Mouse (Mus musculus): ENCODE results near the gene Gm13285. TPM values are rescaled to one million over a fixed set of nuclear protein-coding genes. Genes with fewer than 3 reads are reported as not detected.

The Gm13285 gene
- polyA plus RNA-seq, 1 experiment from 2014 or later, result not detected

Other genes starting within 250 kb of the Gm13285 start
- gene Ifna15, start 241.4 kb upstream of the Gm13285 start, polyA plus RNA-seq (2014; fragmentation: Illumina TruSeq; extraction: RNeasy Lipid Tissue Mini Kit (QIAGEN cat#74804); ENCODE audit: low read depth, low replicate concordance), result not detected
- not detected for gene Ifna14, start 227.9 kb upstream of the Gm13285 start, polyA plus RNA-seq (2014; fragmentation: Illumina TruSeq; extraction: RNeasy Lipid Tissue Mini Kit (QIAGEN cat#74804); ENCODE audit: low read depth, low replicate concordance)
- gene Ifna9, start 207.3 kb upstream of the Gm13285 start, polyA plus RNA-seq (2014; fragmentation: Illumina TruSeq; extraction: RNeasy Lipid Tissue Mini Kit (QIAGEN cat#74804); ENCODE audit: low read depth, low replicate concordance), result not detected
- not detected for gene Ifna12, start 196.3 kb upstream of the Gm13285 start, polyA plus RNA-seq (2014; fragmentation: Illumina TruSeq; extraction: RNeasy Lipid Tissue Mini Kit (QIAGEN cat#74804); ENCODE audit: low read depth, low replicate concordance)
- not detected for gene C87499, start 165.3 kb upstream of the Gm13285 start, polyA plus RNA-seq (2014; fragmentation: Illumina TruSeq; extraction: RNeasy Lipid Tissue Mini Kit (QIAGEN cat#74804); ENCODE audit: low read depth, low replicate concordance)
- gene Ifna13, start 155.2 kb upstream of the Gm13285 start, polyA plus RNA-seq (2014; fragmentation: Illumina TruSeq; extraction: RNeasy Lipid Tissue Mini Kit (QIAGEN cat#74804); ENCODE audit: low read depth, low replicate concordance), result not detected
- gene Ifna16, start 122.7 kb upstream of the Gm13285 start, polyA plus RNA-seq (2014; fragmentation: Illumina TruSeq; extraction: RNeasy Lipid Tissue Mini Kit (QIAGEN cat#74804); ENCODE audit: low read depth, low replicate concordance), result not detected
- gene Ifna2, start 115.8 kb upstream of the Gm13285 start, polyA plus RNA-seq (2014; fragmentation: Illumina TruSeq; extraction: RNeasy Lipid Tissue Mini Kit (QIAGEN cat#74804); ENCODE audit: low read depth, low replicate concordance), result not detected
- not detected for gene Ifnab, start 108.3 kb upstream of the Gm13285 start, polyA plus RNA-seq (2014; fragmentation: Illumina TruSeq; extraction: RNeasy Lipid Tissue Mini Kit (QIAGEN cat#74804); ENCODE audit: low read depth, low replicate concordance)
- gene Gm26566, start 77.9 kb upstream of the Gm13285 start, polyA plus RNA-seq (2014; fragmentation: Illumina TruSeq; extraction: RNeasy Lipid Tissue Mini Kit (QIAGEN cat#74804); ENCODE audit: low read depth, low replicate concordance), result not detected
- 44.7 TPM for gene Klhl9, start 77.2 kb upstream of the Gm13285 start, polyA plus RNA-seq (2014; fragmentation: Illumina TruSeq; extraction: RNeasy Lipid Tissue Mini Kit (QIAGEN cat#74804); ENCODE audit: low read depth, low replicate concordance)
- gene Gm13271, start 44.8 kb upstream of the Gm13285 start, polyA plus RNA-seq (2014; fragmentation: Illumina TruSeq; extraction: RNeasy Lipid Tissue Mini Kit (QIAGEN cat#74804); ENCODE audit: low read depth, low replicate concordance), result not detected
- gene Gm13283, start 39.5 kb upstream of the Gm13285 start, polyA plus RNA-seq (2014; fragmentation: Illumina TruSeq; extraction: RNeasy Lipid Tissue Mini Kit (QIAGEN cat#74804); ENCODE audit: low read depth, low replicate concordance), result not detected
- gene Gm13290, start 25.8 kb upstream of the Gm13285 start, polyA plus RNA-seq (2014; fragmentation: Illumina TruSeq; extraction: RNeasy Lipid Tissue Mini Kit (QIAGEN cat#74804); ENCODE audit: low read depth, low replicate concordance), result not detected
- gene Gm13289, start 22.7 kb upstream of the Gm13285 start, polyA plus RNA-seq (2014; fragmentation: Illumina TruSeq; extraction: RNeasy Lipid Tissue Mini Kit (QIAGEN cat#74804); ENCODE audit: low read depth, low replicate concordance), result not detected
- not detected for gene Gm13272, start 19.8 kb upstream of the Gm13285 start, polyA plus RNA-seq (2014; fragmentation: Illumina TruSeq; extraction: RNeasy Lipid Tissue Mini Kit (QIAGEN cat#74804); ENCODE audit: low read depth, low replicate concordance)
- gene Ifnz, start 17.5 kb upstream of the Gm13285 start, polyA plus RNA-seq (2014; fragmentation: Illumina TruSeq; extraction: RNeasy Lipid Tissue Mini Kit (QIAGEN cat#74804); ENCODE audit: low read depth, low replicate concordance), result not detected
- gene Gm13276, start 14.0 kb upstream of the Gm13285 start, polyA plus RNA-seq (2014; fragmentation: Illumina TruSeq; extraction: RNeasy Lipid Tissue Mini Kit (QIAGEN cat#74804); ENCODE audit: low read depth, low replicate concordance), result not detected
- gene Gm13277, start 11.0 kb upstream of the Gm13285 start, polyA plus RNA-seq (2014; fragmentation: Illumina TruSeq; extraction: RNeasy Lipid Tissue Mini Kit (QIAGEN cat#74804); ENCODE audit: low read depth, low replicate concordance), result not detected
- not detected for gene Gm13278, start 8.1 kb upstream of the Gm13285 start, polyA plus RNA-seq (2014; fragmentation: Illumina TruSeq; extraction: RNeasy Lipid Tissue Mini Kit (QIAGEN cat#74804); ENCODE audit: low read depth, low replicate concordance)
- gene Gm13275, start 5.2 kb upstream of the Gm13285 start, polyA plus RNA-seq (2014; fragmentation: Illumina TruSeq; extraction: RNeasy Lipid Tissue Mini Kit (QIAGEN cat#74804); ENCODE audit: low read depth, low replicate concordance), result not detected
- gene Gm13279, start 2.3 kb upstream of the Gm13285 start, polyA plus RNA-seq (2014; fragmentation: Illumina TruSeq; extraction: RNeasy Lipid Tissue Mini Kit (QIAGEN cat#74804); ENCODE audit: low read depth, low replicate concordance), result not detected
- gene Gm13287, start 3.6 kb downstream of the Gm13285 start, polyA plus RNA-seq (2014; fragmentation: Illumina TruSeq; extraction: RNeasy Lipid Tissue Mini Kit (QIAGEN cat#74804); ENCODE audit: low read depth, low replicate concordance), result not detected
- not detected for gene Gm13288, start 5.9 kb downstream of the Gm13285 start, polyA plus RNA-seq (2014; fragmentation: Illumina TruSeq; extraction: RNeasy Lipid Tissue Mini Kit (QIAGEN cat#74804); ENCODE audit: low read depth, low replicate concordance)
- gene Ifna7, start 16.6 kb downstream of the Gm13285 start, polyA plus RNA-seq (2014; fragmentation: Illumina TruSeq; extraction: RNeasy Lipid Tissue Mini Kit (QIAGEN cat#74804); ENCODE audit: low read depth, low replicate concordance), result not detected
- gene Ifna11, start 20.3 kb downstream of the Gm13285 start, polyA plus RNA-seq (2014; fragmentation: Illumina TruSeq; extraction: RNeasy Lipid Tissue Mini Kit (QIAGEN cat#74804); ENCODE audit: low read depth, low replicate concordance), result not detected
- gene Ifna6, start 27.8 kb downstream of the Gm13285 start, polyA plus RNA-seq (2014; fragmentation: Illumina TruSeq; extraction: RNeasy Lipid Tissue Mini Kit (QIAGEN cat#74804); ENCODE audit: low read depth, low replicate concordance), result not detected
- gene Ifna5, start 35.9 kb downstream of the Gm13285 start, polyA plus RNA-seq (2014; fragmentation: Illumina TruSeq; extraction: RNeasy Lipid Tissue Mini Kit (QIAGEN cat#74804); ENCODE audit: low read depth, low replicate concordance), result not detected
- not detected for gene Ifna4, start 42.2 kb downstream of the Gm13285 start, polyA plus RNA-seq (2014; fragmentation: Illumina TruSeq; extraction: RNeasy Lipid Tissue Mini Kit (QIAGEN cat#74804); ENCODE audit: low read depth, low replicate concordance)
- gene Ifna1, start 50.4 kb downstream of the Gm13285 start, polyA plus RNA-seq (2014; fragmentation: Illumina TruSeq; extraction: RNeasy Lipid Tissue Mini Kit (QIAGEN cat#74804); ENCODE audit: low read depth, low replicate concordance), result not detected
- not detected for gene Ifne, start 80.5 kb downstream of the Gm13285 start, polyA plus RNA-seq (2014; fragmentation: Illumina TruSeq; extraction: RNeasy Lipid Tissue Mini Kit (QIAGEN cat#74804); ENCODE audit: low read depth, low replicate concordance)